In genomic region chr2:92389645-92390044, GRCm38 (mm10) we compare ENCODE assay signal across 8 mouse cellular contexts. TPM values are rescaled to one million over a fixed set of nuclear protein-coding genes. Genes with fewer than 3 reads are reported as not detected.
DNase-seq lines count a peak whose midpoint lies in the region; ATAC-seq and TF ChIP-seq lines count a peak whose summit lies in the region.

No protein-coding gene starts in this region.

- WGBS in embryonic facial prominence, embryonic 15.5 days: 6% methylated on average over 10 of the region's 10 CpGs
- WGBS in intestine, postnatal 0 days: 14% methylated on average over 10 of the region's 10 CpGs
- under 1% methylated on average over 10 of the region's 10 CpGs for WGBS in neural tube, embryonic 14.5 days

- no peak for DNase-seq in left cerebral cortex, adult 2 months (ENCODE audit: extremely low spot score in 1 of 2, low spot score in 2 of 2)
- DNase-seq in left cerebral cortex, postnatal 25 days (ENCODE audit: low spot score in 2 of 2): no peak
- DNase-seq in gastrocnemius, postnatal 10 days: no peak
- no peak for DNase-seq in gastrocnemius, adult 18-20 months (ENCODE audit: low spot score)
- DNase-seq in layer of hippocampus, postnatal 36 days: no peak

- no peak overlapping the region; the same call in 1 of the 2 replicates for H3K9ac ChIP-seq in embryonic facial prominence, embryonic 15.5 days
- H3K9ac ChIP-seq in intestine, postnatal 0 days (ENCODE audit: low read depth, low read length): 0 out of 2 replicates have a peak overlapping the region, but pooled peaks have one; percentile 42
- H3K9ac ChIP-seq in neural tube, embryonic 14.5 days (replicated peaks; ENCODE audit: low read depth, low read length): peak overlapping the region; percentile 87; the same call in 1 of the 2 replicates

- peak overlapping the region; percentile 93 for H3K27ac ChIP-seq in left cerebral cortex, adult 2 months
- peak overlapping the region; percentile 78 for H3K27ac ChIP-seq in embryonic facial prominence, embryonic 15.5 days (replicated peaks)
- peak overlapping the region; percentile 35; the same call in 1 of the 2 replicates for H3K27ac ChIP-seq in intestine, postnatal 0 days (ENCODE audit: low read depth, low read length)
- H3K27ac ChIP-seq in neural tube, embryonic 14.5 days (ENCODE audit: low read depth, low read length): peak overlapping the region; percentile 85

- peaks cover 54% of the 10 kb centered on the region for H3K4me1 ChIP-seq in embryonic facial prominence, embryonic 15.5 days
- 0 out of 2 replicates have a peak, but pooled peaks cover 3% of the 10 kb centered on the region for H3K4me1 ChIP-seq in intestine, postnatal 0 days (replicated peaks; ENCODE audit: control insufficient read depth, insufficient read depth, low read length)
- peaks cover 54% of the 10 kb centered on the region for H3K4me1 ChIP-seq in neural tube, embryonic 14.5 days (ENCODE audit: control insufficient read depth, insufficient read depth, low read length)

- no peaks in the 10 kb centered on the region for H3K27me3 ChIP-seq in embryonic facial prominence, embryonic 15.5 days
- H3K27me3 ChIP-seq in intestine, postnatal 0 days (replicated peaks; ENCODE audit: control insufficient read depth, insufficient read depth, low read length): peaks cover 15% of the 10 kb centered on the region
- H3K27me3 ChIP-seq in neural tube, embryonic 14.5 days (ENCODE audit: control insufficient read depth, insufficient read depth, low read length): no peaks in the 10 kb centered on the region

- intact Hi-C loops in left cerebral cortex, adult 2 months (cut with DNase I): loop anchor here (1.0 kb wide), 1 partner anchor 43 kb away; no protein-coding TSS in a partner anchor
- intact Hi-C loops in left cerebral cortex, postnatal 25 days (cut with DNase I): loop anchor here (1.0 kb wide), 1 partner anchor 45 kb away; the partner anchor contains the start of gene Cry2

- H3K36me3 ChIP-seq in embryonic facial prominence, embryonic 15.5 days: peaks cover 26% of the 10 kb centered on the region
- peaks cover 11% of the 10 kb centered on the region; the same call in 1 of the 2 replicates for H3K36me3 ChIP-seq in intestine, postnatal 0 days (ENCODE audit: control insufficient read depth, insufficient read depth)
- peaks cover 27% of the 10 kb centered on the region for H3K36me3 ChIP-seq in neural tube, embryonic 14.5 days (ENCODE audit: control insufficient read depth, insufficient read depth, low read length)

- ATAC-seq in embryonic facial prominence, embryonic 15.5 days (ENCODE audit: insufficient number of reproducible peaks, low FRiP score, low TSS enrichment, low read depth): peak; percentile 2; the same call in 1 of the 2 replicates
- peak; percentile 2; the same call in 1 of the 2 replicates for ATAC-seq in intestine, postnatal 0 days
- ATAC-seq in neural tube, embryonic 14.5 days (ENCODE audit: low read depth): peak; percentile 5

- peak overlapping the region; percentile 71 for H3K4me3 ChIP-seq in left cerebral cortex, adult 2 months
- H3K4me3 ChIP-seq in embryonic facial prominence, embryonic 15.5 days (replicated peaks): peak overlapping the region; percentile 70
- H3K4me3 ChIP-seq in intestine, postnatal 0 days (ENCODE audit: low read depth, low read length): peak overlapping the region; percentile 58
- peak overlapping the region; percentile 72 for H3K4me3 ChIP-seq in neural tube, embryonic 14.5 days (ENCODE audit: low read depth, low read length)

- H3K9me3 ChIP-seq in embryonic facial prominence, embryonic 15.5 days (replicated peaks): no peaks in the 10 kb centered on the region
- H3K9me3 ChIP-seq in intestine, postnatal 0 days (ENCODE audit: control insufficient read depth): no peaks in the 10 kb centered on the region
- H3K9me3 ChIP-seq in neural tube, embryonic 14.5 days (ENCODE audit: control insufficient read depth, low read length): no peaks in the 10 kb centered on the region

- peak overlapping the region; percentile 83 for H3K4me2 ChIP-seq in embryonic facial prominence, embryonic 15.5 days (replicated peaks)
- peak overlapping the region; percentile 76 for H3K4me2 ChIP-seq in intestine, postnatal 0 days (replicated peaks; ENCODE audit: low read depth)
- H3K4me2 ChIP-seq in neural tube, embryonic 14.5 days (ENCODE audit: low read depth, low read length): peak overlapping the region; percentile 58

- no peak for TF ChIP-seq CTCF in left cerebral cortex, adult 2 months (IDR thresholded peaks at IDR 0.05)
- no peak for TF ChIP-seq CTCF in intestine, postnatal 0 days (IDR thresholded peaks at IDR 0.05; ENCODE audit: low read depth)

RNA-seq across cellular contexts. Expression of gene 1700029I15Rik, which starts 7.3 kb away (rescaled TPM):
- 1 to 10 TPM; 5.3 TPM for total RNA-seq in left cerebral cortex, adult 2 months (2021)
- total RNA-seq in left cerebral cortex, postnatal 25 days (2021): 1 to 10 TPM; 3.4 to 4.4 TPM
- 3.4 and 6.3 TPM in 2 replicates for polyA plus RNA-seq in embryonic facial prominence, embryonic 15.5 days (2015; fragmentation: Nextera tagmentation; extraction: Ambion mirVana)
- polyA plus RNA-seq in intestine, postnatal 0 days (2015; fragmentation: Nextera tagmentation; extraction: Ambion mirVana): 2.1 and 3.1 TPM in 2 replicates
- 3.9 and 4.2 TPM in 2 replicates for polyA plus RNA-seq in neural tube, embryonic 14.5 days (2014; fragmentation: Nextera tagmentation; extraction: Ambion mirVana)
- 1 to 10 TPM in 1 of 2 experiments, under 1 TPM in 1; 0.80 to 1.9 TPM for total RNA-seq in gastrocnemius, postnatal 10 days (2021)
- under 1 TPM; 0.66 to 0.73 TPM for total RNA-seq in gastrocnemius, adult 18-20 months (2021)
- 1 to 10 TPM; 3.8 to 6.4 TPM for total RNA-seq in layer of hippocampus, postnatal 36 days (2021)

RNA-seq across cellular contexts. Expression of gene Mapk8ip1, which starts 11.4 kb away (rescaled TPM):
- total RNA-seq in left cerebral cortex, adult 2 months (2021): 100 to 1,000 TPM; 340 to 364 TPM
- 100 to 1,000 TPM; 374 to 376 TPM for total RNA-seq in left cerebral cortex, postnatal 25 days (2021)
- 34.0 and 34.6 TPM in 2 replicates for polyA plus RNA-seq in embryonic facial prominence, embryonic 15.5 days (2015; fragmentation: Nextera tagmentation; extraction: Ambion mirVana)
- polyA plus RNA-seq in intestine, postnatal 0 days (2015; fragmentation: Nextera tagmentation; extraction: Ambion mirVana): 7.2 and 7.4 TPM in 2 replicates
- polyA plus RNA-seq in neural tube, embryonic 14.5 days (2014; fragmentation: Nextera tagmentation; extraction: Ambion mirVana): 51.8 and 64.3 TPM in 2 replicates
- 10 to 100 TPM; 24.1 to 27.2 TPM for total RNA-seq in gastrocnemius, postnatal 10 days (2021)
- 1 to 10 TPM; 2.8 to 2.9 TPM for total RNA-seq in gastrocnemius, adult 18-20 months (2021)
- total RNA-seq in layer of hippocampus, postnatal 36 days (2021): 100 to 1,000 TPM; 336 to 345 TPM

RNA-seq across cellular contexts. Expression of gene Large2, which starts 15.0 kb away (rescaled TPM):
- 1 to 10 TPM in 1 of 2 experiments, under 1 TPM in 1; 0.72 to 1.0 TPM for total RNA-seq in left cerebral cortex, adult 2 months (2021)
- under 1 TPM; 0.62 to 0.80 TPM for total RNA-seq in left cerebral cortex, postnatal 25 days (2021)
- 22.5 and 23.6 TPM in 2 replicates for polyA plus RNA-seq in embryonic facial prominence, embryonic 15.5 days (2015; fragmentation: Nextera tagmentation; extraction: Ambion mirVana)
- 8.3 and 9.1 TPM in 2 replicates for polyA plus RNA-seq in intestine, postnatal 0 days (2015; fragmentation: Nextera tagmentation; extraction: Ambion mirVana)
- polyA plus RNA-seq in neural tube, embryonic 14.5 days (2014; fragmentation: Nextera tagmentation; extraction: Ambion mirVana): 0.97 and 2.2 TPM in 2 replicates
- under 1 TPM; 0.40 to 0.70 TPM for total RNA-seq in gastrocnemius, postnatal 10 days (2021)
- under 1 TPM in 1 of 2 experiments, not detected in 1; 0.57 TPM for total RNA-seq in gastrocnemius, adult 18-20 months (2021)
- total RNA-seq in layer of hippocampus, postnatal 36 days (2021): under 1 TPM in 1 of 2 experiments, not detected in 1; 0.81 TPM

RNA-seq across cellular contexts. Expression of gene Pex16, which starts 15.2 kb away (rescaled TPM):
- 10 to 100 TPM; 33.4 to 37.1 TPM for total RNA-seq in left cerebral cortex, adult 2 months (2021)
- 10 to 100 TPM; 31.1 to 35.5 TPM for total RNA-seq in left cerebral cortex, postnatal 25 days (2021)
- polyA plus RNA-seq in embryonic facial prominence, embryonic 15.5 days (2015; fragmentation: Nextera tagmentation; extraction: Ambion mirVana): 27.8 and 28.8 TPM in 2 replicates
- 84.8 and 86.0 TPM in 2 replicates for polyA plus RNA-seq in intestine, postnatal 0 days (2015; fragmentation: Nextera tagmentation; extraction: Ambion mirVana)
- 32.4 and 37.0 TPM in 2 replicates for polyA plus RNA-seq in neural tube, embryonic 14.5 days (2014; fragmentation: Nextera tagmentation; extraction: Ambion mirVana)
- total RNA-seq in gastrocnemius, postnatal 10 days (2021): 10 to 100 TPM; 19.0 to 22.2 TPM
- total RNA-seq in gastrocnemius, adult 18-20 months (2021): 10 to 100 TPM; 18.6 to 20.0 TPM
- 10 to 100 TPM; 32.5 to 39.0 TPM for total RNA-seq in layer of hippocampus, postnatal 36 days (2021)

RNA-seq across cellular contexts. Expression of gene Cry2, which starts 44.2 kb away (rescaled TPM):
- 100 to 1,000 TPM; 126 to 129 TPM for total RNA-seq in left cerebral cortex, adult 2 months (2021)
- 100 to 1,000 TPM; 110 to 113 TPM for total RNA-seq in left cerebral cortex, postnatal 25 days (2021)
- polyA plus RNA-seq in embryonic facial prominence, embryonic 15.5 days (2015; fragmentation: Nextera tagmentation; extraction: Ambion mirVana): 30.6 and 33.9 TPM in 2 replicates
- polyA plus RNA-seq in intestine, postnatal 0 days (2015; fragmentation: Nextera tagmentation; extraction: Ambion mirVana): 10.0 and 11.7 TPM in 2 replicates
- 41.7 and 43.5 TPM in 2 replicates for polyA plus RNA-seq in neural tube, embryonic 14.5 days (2014; fragmentation: Nextera tagmentation; extraction: Ambion mirVana)
- total RNA-seq in gastrocnemius, postnatal 10 days (2021): 10 to 100 TPM; 35.7 to 42.7 TPM
- total RNA-seq in gastrocnemius, adult 18-20 months (2021): 10 to 100 TPM; 18.5 to 21.2 TPM
- 100 to 1,000 TPM in 1 of 2 experiments, 10 to 100 TPM in 1; 93.7 to 101 TPM for total RNA-seq in layer of hippocampus, postnatal 36 days (2021)

Comparison
In these comparisons a context has a peak if more than half of its experiments do, and no peak if none do; other contexts are left out.
1. H3K27ac ChIP-seq: peak in every context shown above with its lines; median percentile 93 in left cerebral cortex, adult 2 months; 85 in neural tube, embryonic 14.5 days; 78 in embryonic facial prominence, embryonic 15.5 days; 35 in intestine, postnatal 0 days.
2. RNA of gene Mapk8ip1, which starts 11.4 kb away (total RNA-seq): 374 to 376 TPM in left cerebral cortex, postnatal 25 days, 340 to 364 TPM in left cerebral cortex, adult 2 months and 336 to 345 TPM in layer of hippocampus, postnatal 36 days; 24.1 to 27.2 TPM in gastrocnemius, postnatal 10 days and 2.8 to 2.9 TPM in gastrocnemius, adult 18-20 months; every median in the first group is over 10 times any median in the second.
3. Peak in every context shown above with its lines, with median percentiles within 50 percentile points of each other: H3K4me3 ChIP-seq, ATAC-seq and H3K4me2 ChIP-seq.